Mouse (Mus musculus) hindbrain, embryonic 10.5 days (tissue): ENCODE results near the gene Spaar. TPM values are rescaled to one million over a fixed set of nuclear protein-coding genes. Genes with fewer than 3 reads are reported as not detected.

ENCODE experiments used
- DNase-seq: peaks from one replicate; pipeline ENCODE4 v3.0.0-alpha.2; 2017; ENCODE audit warnings: low spot score
- H3K27ac ChIP-seq: fragments of 300-500 bp; sonication (generic); 2 replicates; pipeline ENCODE4 v1.5.1; 2016; ENCODE audit warnings: mild to moderate bottlenecking, moderate library complexity
- H3K27me3 ChIP-seq: fragments of 300-500 bp; sonication (generic); 2 replicates; pipeline ENCODE4 v1.6.1; 2016; ENCODE audit warnings: mild to moderate bottlenecking; ENCODE audit not compliant: poor library complexity, insufficient read depth, severe bottlenecking
- H3K36me3 ChIP-seq: fragments of 300-500 bp; sonication (generic); 2 replicates; pipeline ENCODE4 v1.6.1; 2016; ENCODE audit warnings: mild to moderate bottlenecking, moderate library complexity
- H3K4me1 ChIP-seq: fragments of 300-500 bp; sonication (generic); replicated peaks from 2 replicates; pipeline ENCODE4 v1.6.1; 2016; ENCODE audit warnings: mild to moderate bottlenecking
- H3K4me3 ChIP-seq: fragments of 300-500 bp; sonication (generic); 2 replicates; pipeline ENCODE4 v1.5.1; 2016; ENCODE audit warnings: mild to moderate bottlenecking, moderate library complexity
- H3K9me3 ChIP-seq: fragments of 300-500 bp; sonication (generic); 2 replicates; pipeline ENCODE4 v1.6.1; 2016; ENCODE audit warnings: mild to moderate bottlenecking, moderate library complexity
- WGBS: fragments of 180-500 bp; shearing (Covaris S2); methylation state at CpG from one replicate; pipeline ENCODE4 v1.1.7; 2016; 5-methylcytosine and 5-hydroxymethylcytosine counted together
- polyA plus RNA-seq: library from polyadenylated mRNA; unstranded; fragments of >200 nt; fragmentation: Nextera tagmentation; extraction: Ambion mirVana; gene quantifications from 2 replicates; pipeline ENCODE4 v1.2.1, GENCODE M21; 2016

Spaar gene
- polyA plus RNA-seq, 1 experiment from 2014 or later, result not detected

DNA sequence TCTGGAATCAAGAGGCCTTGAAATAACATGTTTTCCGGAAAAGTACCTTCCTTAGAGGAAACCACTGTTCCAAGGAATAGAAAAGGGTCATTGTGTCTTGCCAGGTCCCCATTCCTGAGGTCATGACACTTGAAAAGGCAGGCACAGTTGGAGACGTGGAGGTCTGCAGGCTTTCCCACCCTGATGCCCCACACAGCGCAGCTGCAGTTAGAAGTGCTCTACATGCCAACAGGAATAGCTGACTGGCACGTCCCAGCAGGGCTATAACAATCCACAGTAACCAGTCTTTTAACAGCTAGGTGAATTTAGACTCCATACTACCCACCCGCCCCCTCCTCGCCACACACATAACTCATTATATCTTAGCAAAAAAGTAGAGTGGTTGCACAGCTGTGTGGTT lies 7.3 kb downstream of the Spaar start:
- Histone ChIP-seq H3K27me3 (no peaks in the 10 kb centered on the region), H3K9me3 (no peaks in the 10 kb centered on the region), H3K4me3 (no peak overlapping the region), H3K27ac (no peak overlapping the region), H3K4me1 (peaks cover 7% of the 10 kb centered on the region; the same call in 1 of the 2 replicates), H3K36me3 (no peaks in the 10 kb centered on the region)
- DNase-seq, result no peak
- WGBS, result 58% methylated on average over 6 of the region's 6 CpGs

GRCm38 (mm10) chr4:43738989-43739674 lies 9.3 kb downstream of the Spaar start:
- DNase-seq, result no peak
- Histone ChIP-seq H3K27ac (no peak overlapping the region), H3K27me3 (no peaks in the 10 kb centered on the region), H3K36me3 (no peaks in the 10 kb centered on the region), H3K4me3 (no peak overlapping the region), H3K4me1 (peaks cover 9% of the 10 kb centered on the region; the same call in 1 of the 2 replicates), H3K9me3 (no peaks in the 10 kb centered on the region)
- 75% methylated on average over 8 of the region's 8 CpGs for WGBS

GRCm38 (mm10) chr4:43741526-43741925 lies 11.7 kb downstream of the Spaar start:
- Histone ChIP-seq H3K27ac (no peak overlapping the region), H3K4me1 (peaks cover 9% of the 10 kb centered on the region; the same call in 1 of the 2 replicates), H3K9me3 (no peaks in the 10 kb centered on the region), H3K4me3 (no peak overlapping the region), H3K27me3 (no peaks in the 10 kb centered on the region), H3K36me3 (no peaks in the 10 kb centered on the region)
- 68% methylated on average over 5 of the region's 5 CpGs for WGBS
- DNase-seq, result no peak

GRCm38 (mm10) chr4:43742637-43743036 lies 12.8 kb downstream of the Spaar start:
- Histone ChIP-seq H3K9me3 (no peaks in the 10 kb centered on the region), H3K36me3 (no peaks in the 10 kb centered on the region), H3K27ac (no peak overlapping the region), H3K4me1 (peaks cover 3% of the 10 kb centered on the region; the same call in 1 of the 2 replicates), H3K27me3 (no peaks in the 10 kb centered on the region), H3K4me3 (no peak overlapping the region)
- DNase-seq, result no peak
- WGBS, result 32% methylated on average over 4 of the region's 4 CpGs

DNA sequence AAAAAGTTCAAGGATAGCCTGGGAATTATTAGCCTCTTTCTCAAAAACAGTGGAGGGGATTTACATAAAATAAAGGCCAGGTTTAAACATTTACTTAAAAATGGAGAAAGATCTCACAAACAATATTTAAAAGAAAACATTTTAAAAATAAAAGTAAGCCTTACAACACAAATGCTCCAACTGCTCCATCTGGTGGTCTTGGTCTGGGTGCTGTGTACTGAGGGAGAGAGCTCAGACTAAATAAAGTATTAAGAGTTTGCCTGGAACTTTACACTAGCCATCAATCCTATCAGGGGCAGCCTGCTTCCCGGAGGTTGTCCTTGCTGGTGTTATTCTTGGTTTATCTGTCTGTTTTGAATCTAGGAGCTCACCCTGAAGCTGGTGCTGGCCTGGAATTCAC lies 13.3 kb downstream of the Spaar start:
- no peak overlapping the region for H3K27ac ChIP-seq
- H3K36me3 ChIP-seq, result no peaks in the 10 kb centered on the region
- 60% methylated on average over 1 of the region's 1 CpGs for WGBS
- DNase-seq, result no peak
- peaks cover 3% of the 10 kb centered on the region; the same call in 1 of the 2 replicates for H3K4me1 ChIP-seq
- H3K4me3 ChIP-seq, result no peak overlapping the region
- H3K9me3 ChIP-seq, result no peaks in the 10 kb centered on the region
- no peaks in the 10 kb centered on the region for H3K27me3 ChIP-seq

GRCm38 (mm10) chr4:43745187-43745586 lies 15.4 kb downstream of the Spaar start:
- Histone ChIP-seq H3K36me3 (no peaks in the 10 kb centered on the region), H3K27ac (no peak overlapping the region), H3K4me1 (peaks cover 3% of the 10 kb centered on the region; the same call in 1 of the 2 replicates), H3K4me3 (no peak overlapping the region), H3K27me3 (no peaks in the 10 kb centered on the region), H3K9me3 (peaks cover 5% of the 10 kb centered on the region; the same call in 1 of the 2 replicates)
- WGBS, result 21% methylated on average over 6 of the region's 6 CpGs
- DNase-seq, result no peak

- Histone ChIP-seq H3K4me1 (0 out of 2 replicates have a peak, but pooled peaks cover 4% of the 10 kb centered on the region), H3K36me3 (no peaks in the 10 kb centered on the region), H3K27ac (no peak overlapping the region), H3K4me3 (no peak overlapping the region), H3K9me3 (no peaks in the 10 kb centered on the region), H3K27me3 (no peaks in the 10 kb centered on the region)
- 86% methylated on average over 6 of the region's 6 CpGs for WGBS
- DNase-seq, result no peak
Measured at GRCm38 (mm10) chr4:43757213-43757612, 27.4 kb downstream of the Spaar start.

- H3K27ac ChIP-seq, result 0 out of 2 replicates have a peak overlapping the region, but pooled peaks have one; percentile 6
Measured at GRCm38 (mm10) chr4:43759571-43760418, 30.0 kb downstream of the Spaar start.

GRCm38 (mm10) chr4:43760460-43760859 lies 30.6 kb downstream of the Spaar start:
- WGBS, result 73% methylated on average over 10 of the region's 10 CpGs
- no peak overlapping the region for H3K4me3 ChIP-seq
- H3K36me3 ChIP-seq, result no peaks in the 10 kb centered on the region
- H3K27me3 ChIP-seq, result no peaks in the 10 kb centered on the region
- H3K9me3 ChIP-seq, result no peaks in the 10 kb centered on the region
- no peak overlapping the region for H3K27ac ChIP-seq
- peak; percentile 33 for DNase-seq
- 0 out of 2 replicates have a peak, but pooled peaks cover 4% of the 10 kb centered on the region for H3K4me1 ChIP-seq

More at GRCm38 (mm10) chr4:43759571-43760418, 30.0 kb downstream of the Spaar start:
- 0 out of 2 replicates have a peak, but pooled peaks cover 4% of the 10 kb centered on the region for H3K4me1 ChIP-seq
- no peak overlapping the region for H3K4me3 ChIP-seq
- H3K27me3 ChIP-seq, result no peaks in the 10 kb centered on the region
- H3K9me3 ChIP-seq, result no peaks in the 10 kb centered on the region
- WGBS, result 78% methylated on average over 21 of the region's 21 CpGs
- DNase-seq, result no peak
- no peaks in the 10 kb centered on the region for H3K36me3 ChIP-seq

- no peaks in the 10 kb centered on the region for H3K27me3 ChIP-seq
- WGBS, result 76% methylated on average over 2 of the region's 2 CpGs
- H3K36me3 ChIP-seq, result no peaks in the 10 kb centered on the region
- H3K4me1 ChIP-seq, result 0 out of 2 replicates have a peak, but pooled peaks cover 4% of the 10 kb centered on the region
- H3K4me3 ChIP-seq, result no peak overlapping the region
- H3K9me3 ChIP-seq, result no peaks in the 10 kb centered on the region
- H3K27ac ChIP-seq, result no peak overlapping the region
- DNase-seq, result no peak
Measured at GRCm38 (mm10) chr4:43761336-43761735, 31.5 kb downstream of the Spaar start.

DNA sequence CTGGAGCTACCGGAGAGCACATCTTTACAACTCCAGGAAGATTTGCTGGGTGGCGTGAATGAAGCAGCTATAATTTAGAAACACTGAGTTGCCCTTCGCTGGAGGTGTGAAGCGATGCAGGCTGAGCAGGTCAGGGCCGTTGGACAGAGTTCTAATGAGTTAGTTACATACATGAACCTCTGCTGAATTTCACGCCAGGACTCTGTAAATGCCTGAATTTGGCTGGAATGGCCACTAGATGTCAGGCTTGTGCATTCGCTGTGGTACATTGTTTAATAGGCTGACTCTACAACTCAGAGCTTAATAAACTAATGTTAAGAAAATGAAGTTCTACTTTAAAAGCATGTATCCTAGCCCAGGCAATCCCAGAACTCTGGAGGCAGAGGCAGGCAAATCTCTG lies 33.6 kb downstream of the Spaar start:
- Histone ChIP-seq H3K27me3 (no peaks in the 10 kb centered on the region), H3K4me3 (no peak overlapping the region), H3K27ac (no peak overlapping the region), H3K4me1 (0 out of 2 replicates have a peak, but pooled peaks cover 4% of the 10 kb centered on the region), H3K36me3 (no peaks in the 10 kb centered on the region), H3K9me3 (no peaks in the 10 kb centered on the region)
- peak; percentile 50 for DNase-seq
- 34% methylated on average over 7 of the region's 7 CpGs for WGBS

GRCm38 (mm10) chr4:43768341-43768740 lies 38.5 kb downstream of the Spaar start:
- no peaks in the 10 kb centered on the region for H3K4me1 ChIP-seq
- no peak for DNase-seq
- no peak overlapping the region for H3K4me3 ChIP-seq
- no peaks in the 10 kb centered on the region for H3K27me3 ChIP-seq
- 91% methylated on average over 5 of the region's 5 CpGs for WGBS
- H3K27ac ChIP-seq, result no peak overlapping the region
- no peaks in the 10 kb centered on the region for H3K36me3 ChIP-seq
- H3K9me3 ChIP-seq, result no peaks in the 10 kb centered on the region

- no peaks in the 10 kb centered on the region for H3K9me3 ChIP-seq
- no peak overlapping the region for H3K4me3 ChIP-seq
- H3K4me1 ChIP-seq, result no peaks in the 10 kb centered on the region
- H3K27ac ChIP-seq, result no peak overlapping the region
- no peaks in the 10 kb centered on the region for H3K36me3 ChIP-seq
- H3K27me3 ChIP-seq, result no peaks in the 10 kb centered on the region
- DNase-seq, result no peak
- 90% methylated on average over 2 of the region's 2 CpGs for WGBS
Measured at GRCm38 (mm10) chr4:43769374-43769773, 39.5 kb downstream of the Spaar start.
